Mouse (Mus musculus): ENCODE measurements at regions not wholly inside any gene's neighbourhood (a gene's known extent, or its start where the extent isn't known, plus 50 kb on each side); places are given as distances from the start of the nearest gene placed in this dataset.

DNA sequence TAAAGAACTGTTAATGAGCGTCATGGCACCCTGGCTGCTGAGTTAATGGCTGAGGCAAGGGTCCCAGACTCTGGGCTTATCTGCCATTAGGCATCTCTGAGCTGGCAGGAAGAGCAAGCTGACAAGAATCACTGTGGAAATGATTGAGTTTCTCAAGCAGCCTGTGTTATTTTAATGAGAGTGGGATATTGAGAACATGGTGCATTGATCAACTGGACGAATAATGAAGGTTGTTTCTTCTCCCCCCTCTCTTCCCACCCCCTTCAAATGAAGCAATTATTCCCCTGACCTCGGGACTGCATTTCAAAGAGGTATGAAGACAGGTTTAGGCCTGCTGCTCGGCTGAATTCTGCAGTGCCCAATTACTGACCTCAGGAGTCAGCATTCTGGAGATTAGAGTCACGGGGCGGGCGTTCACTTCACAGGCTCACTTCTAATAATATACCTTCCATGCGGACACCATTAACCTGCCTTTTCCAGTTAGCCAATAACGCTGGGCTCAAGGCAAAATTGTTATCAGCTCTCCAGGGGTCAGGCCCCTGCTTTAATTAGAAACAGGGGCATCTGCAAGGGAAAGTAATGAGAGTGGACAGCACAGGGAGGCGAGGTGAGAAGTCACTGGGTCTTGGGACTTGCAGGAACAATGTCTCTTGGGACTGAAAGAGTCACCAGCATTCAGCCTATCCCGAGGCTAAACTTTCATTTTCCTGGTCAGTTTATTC, 170.0 kb upstream of the Tut7 start:
- TF ChIP-seq POLR2A (IDR thresholded peaks at IDR 0.05; ENCODE audit: low read depth, low read length) (no peak), CTCF (conservative IDR thresholded peaks at IDR 0.05; ENCODE audit: insufficient read depth, insufficient read length, low read depth, low read length) (no peak)
